Mouse (Mus musculus): ENCODE data around the gene Acox2. TPM values are rescaled to one million over a fixed set of nuclear protein-coding genes. Genes with fewer than 3 reads are reported as not detected.
"Not testable (repeated sequence)": the region's sequence is repeated elsewhere in the genome, so short reads cannot be mapped to it uniquely, and the experiment has no call there.

Acox2 gene
- total RNA-seq (2021): under 1 TPM in 1 of 2 experiments, not detected in 1; 0.37 TPM
- long read RNA-seq, experiment 1: 0 reads
- long read RNA-seq, experiment 2: 0 reads

DNA sequence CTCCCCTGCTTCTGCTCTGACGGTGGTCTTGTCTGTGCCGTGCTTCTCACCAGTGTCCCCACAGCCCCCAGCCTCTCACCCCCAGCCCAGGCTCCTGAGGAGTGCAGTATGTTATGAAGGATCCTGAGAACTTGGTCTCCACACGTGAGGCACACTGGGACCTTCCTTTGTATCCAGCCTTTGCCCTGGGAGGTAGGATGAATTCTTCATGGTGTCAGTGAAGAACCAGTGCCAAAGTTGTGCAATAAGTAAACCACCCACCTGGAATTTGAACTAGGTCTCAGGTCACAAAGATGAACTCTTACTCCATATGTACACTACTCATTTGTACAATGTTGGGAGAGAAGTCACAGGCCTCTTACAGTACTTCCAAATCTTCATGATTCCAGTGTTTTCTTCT, at the start of gene Acox2:
Gene Acox2, minus strand, starts transcription at position 188 of the 400 bp plus-strand sequence.
- intact Hi-C loops (cut with DNase I): no loop called here
- no peak for DNase-seq

DNA sequence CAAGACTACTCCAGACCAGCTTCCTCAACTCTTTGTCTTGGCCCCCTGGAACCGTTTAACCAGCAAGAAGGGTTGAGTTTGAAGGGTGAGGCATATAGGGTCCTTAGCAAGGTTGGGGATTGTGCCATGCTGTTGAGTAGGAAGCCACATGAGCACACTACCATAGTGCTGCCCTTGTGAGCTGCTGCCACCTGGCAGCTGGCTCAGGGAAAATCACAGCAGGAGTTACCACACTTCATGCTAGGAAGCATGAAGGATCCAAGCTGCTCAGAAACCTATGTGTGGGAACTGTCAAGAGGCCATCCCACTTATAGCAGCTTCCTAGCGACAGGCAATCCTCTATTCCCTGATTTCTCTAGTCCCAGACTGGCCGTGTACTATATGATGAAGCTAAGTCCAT, 49.5 kb upstream of the Acox2 start:
- DNase-seq: no peak
- intact Hi-C loops (cut with DNase I): no loop called here

DNA sequence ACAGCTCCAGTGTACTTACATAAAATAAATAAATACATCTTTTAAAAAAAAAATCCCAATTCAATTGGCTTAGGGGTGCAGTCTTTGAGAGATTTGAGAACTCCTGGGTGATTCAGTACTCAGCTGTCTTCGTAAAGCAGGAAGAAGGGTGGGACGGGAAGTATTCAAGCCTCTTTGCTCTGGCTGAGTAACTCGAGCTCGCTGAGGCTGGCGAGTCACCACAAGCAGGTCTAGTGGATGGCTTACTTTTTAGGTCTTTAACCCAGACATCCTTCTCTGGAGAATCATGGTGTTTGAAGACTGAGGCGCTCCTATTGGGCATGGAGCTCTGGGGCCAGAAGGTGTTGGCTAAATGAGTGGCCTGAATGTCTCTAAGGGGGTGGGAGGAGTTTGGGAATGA, 47.7 kb upstream of the Acox2 start:
- no peak for DNase-seq
- intact Hi-C loops (cut with DNase I): no loop called here

DNA sequence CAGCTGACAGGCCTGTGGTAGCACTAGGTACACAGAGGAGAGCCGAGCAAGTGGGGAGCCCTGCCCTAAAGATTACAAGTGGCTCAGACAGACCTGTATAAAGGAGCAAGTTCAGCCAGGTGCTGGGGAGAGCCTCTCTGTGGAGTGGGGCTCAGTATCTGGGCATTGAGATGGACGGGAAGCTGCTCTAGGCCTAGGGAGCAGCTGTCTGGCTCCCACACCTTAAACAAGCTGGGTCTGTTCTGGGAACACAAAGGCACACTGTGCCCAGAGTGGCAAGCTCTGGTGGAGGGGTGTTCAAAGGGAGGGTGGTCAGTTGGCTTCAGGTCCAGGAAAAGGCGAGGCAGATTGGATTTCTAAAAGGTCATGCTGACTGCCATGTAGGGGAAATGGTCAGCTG, 45.9 kb upstream of the Acox2 start:
- intact Hi-C loops (cut with DNase I): no loop called here
- DNase-seq: no peak

DNA sequence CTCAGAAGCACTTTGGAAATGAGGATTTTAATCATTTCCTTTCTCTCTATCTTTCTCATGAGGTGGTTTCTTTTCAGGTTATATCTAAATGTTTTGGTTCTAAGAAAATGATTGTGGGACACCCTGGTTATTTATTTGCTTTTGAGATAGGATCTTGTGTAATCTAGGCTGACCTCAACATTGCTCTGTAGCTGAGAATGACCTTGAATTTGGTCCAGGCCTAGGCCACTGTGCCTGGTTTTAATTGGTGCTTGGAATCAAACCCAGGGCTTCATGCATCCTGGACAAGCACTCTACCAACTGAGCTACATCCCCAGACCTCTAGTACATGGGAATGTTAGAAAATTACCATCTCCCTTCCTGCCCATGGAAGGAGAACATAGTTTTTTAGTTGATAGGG, 44.9 kb upstream of the Acox2 start:
- DNase-seq: no peak
- intact Hi-C loops (cut with DNase I): no loop called here

DNA sequence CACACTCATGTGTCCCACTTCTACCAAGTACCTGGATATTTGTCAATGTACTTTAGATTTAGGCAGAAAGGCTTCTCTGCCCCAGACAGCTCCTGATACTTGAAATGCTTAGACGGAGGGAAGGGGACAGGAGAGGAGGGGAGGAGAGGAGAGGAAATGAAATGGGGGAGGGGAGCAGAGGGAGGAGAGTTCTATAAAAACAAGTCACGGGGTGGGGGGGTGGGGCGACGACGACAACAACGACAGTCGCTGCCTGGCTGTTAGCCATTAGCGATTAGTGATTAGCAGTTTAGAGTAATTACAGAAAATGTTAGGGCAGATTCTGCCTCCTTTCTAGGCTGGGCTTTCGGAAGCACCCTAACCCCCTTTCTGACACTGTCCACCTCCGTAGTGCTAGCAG, 43.5 kb upstream of the Acox2 start:
- intact Hi-C loops (cut with DNase I): no loop called here
- no peak for DNase-seq

DNA sequence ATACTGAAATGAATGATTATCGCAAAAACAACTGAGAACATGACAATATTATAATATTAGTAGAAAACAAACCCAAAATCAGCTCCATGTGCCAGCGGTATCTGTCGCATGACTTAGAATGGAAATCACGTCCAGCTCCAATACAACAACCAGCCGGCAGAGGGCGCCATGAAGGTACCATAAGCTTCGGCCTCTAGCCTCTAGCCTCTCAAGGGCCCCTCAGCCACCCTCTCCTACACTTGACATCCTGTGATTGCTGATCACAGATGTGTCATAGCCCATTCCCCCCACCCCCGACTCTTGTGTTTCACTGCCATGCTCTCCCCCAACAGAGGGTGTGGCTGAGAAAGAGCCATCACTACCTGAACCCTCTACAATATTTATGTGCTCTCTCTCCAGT, 41.1 kb upstream of the Acox2 start:
- intact Hi-C loops (cut with DNase I): loop anchor here (2.0 kb wide), 1 partner anchor 45 kb away; no protein-coding TSS in a partner anchor
- peak; percentile 44 to 47 for DNase-seq

DNA sequence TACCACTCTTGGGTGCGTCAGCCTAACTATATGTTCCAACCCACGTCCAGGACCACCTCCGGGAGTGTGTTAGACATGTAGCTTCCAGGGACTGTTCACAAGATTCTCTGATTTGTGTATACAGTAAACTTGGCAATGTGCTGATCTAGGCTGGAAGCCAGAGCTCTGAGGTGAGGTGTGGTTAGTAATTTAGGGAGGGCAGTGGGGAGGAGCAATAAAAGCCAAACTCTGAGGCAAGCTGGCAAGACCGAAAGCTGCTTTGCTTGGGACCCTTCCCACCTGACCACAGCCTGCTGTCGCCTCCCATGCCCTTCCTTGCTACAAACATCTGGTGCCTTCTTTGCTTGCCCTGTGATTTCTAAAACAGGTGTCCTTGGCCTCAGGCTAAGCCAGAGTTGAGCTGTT, 38.7 kb upstream of the Acox2 start:
- no peak for DNase-seq
- intact Hi-C loops (cut with DNase I): no loop called here

DNA sequence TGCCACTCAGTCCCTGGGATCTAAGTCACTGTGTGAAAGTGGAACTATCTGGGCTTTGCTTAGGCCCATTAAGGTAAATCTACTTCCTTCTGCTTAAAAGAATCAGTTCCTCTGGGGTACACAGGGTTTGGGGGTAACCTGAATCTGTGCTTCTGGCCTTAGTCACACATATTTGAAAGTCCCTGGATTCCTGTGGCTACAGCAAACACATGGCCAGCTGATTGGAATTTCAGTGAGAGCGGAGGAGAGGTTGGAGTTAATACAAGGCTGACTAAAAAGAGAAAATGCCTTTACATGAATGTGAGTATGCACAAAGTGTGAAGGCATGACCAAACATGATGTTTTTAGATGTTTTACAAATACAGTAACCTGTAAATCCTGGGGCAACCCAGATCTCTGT, 35.1 kb upstream of the Acox2 start:
- no peak for DNase-seq
- intact Hi-C loops (cut with DNase I): no loop called here

DNA sequence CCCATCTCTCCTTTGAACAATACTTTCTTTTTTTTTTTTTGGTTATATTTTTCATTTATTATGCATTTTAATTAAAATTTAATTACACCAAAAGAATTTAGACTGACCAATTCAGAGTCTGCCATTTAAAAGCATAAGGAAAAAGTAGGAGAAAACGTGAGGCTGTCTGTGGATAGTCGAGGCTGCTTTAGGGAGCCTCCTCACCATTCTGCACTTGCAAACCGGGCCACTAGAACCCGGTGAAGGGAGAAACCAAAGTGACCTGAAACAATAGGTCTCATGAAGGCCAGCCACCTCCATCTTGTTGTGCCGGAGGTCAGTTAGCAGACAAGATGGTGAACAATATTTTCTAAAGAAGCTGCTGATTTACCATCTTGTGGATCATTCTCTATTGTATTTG, 27.4 kb upstream of the Acox2 start:
- intact Hi-C loops (cut with DNase I): not testable (repeated sequence)

DNA sequence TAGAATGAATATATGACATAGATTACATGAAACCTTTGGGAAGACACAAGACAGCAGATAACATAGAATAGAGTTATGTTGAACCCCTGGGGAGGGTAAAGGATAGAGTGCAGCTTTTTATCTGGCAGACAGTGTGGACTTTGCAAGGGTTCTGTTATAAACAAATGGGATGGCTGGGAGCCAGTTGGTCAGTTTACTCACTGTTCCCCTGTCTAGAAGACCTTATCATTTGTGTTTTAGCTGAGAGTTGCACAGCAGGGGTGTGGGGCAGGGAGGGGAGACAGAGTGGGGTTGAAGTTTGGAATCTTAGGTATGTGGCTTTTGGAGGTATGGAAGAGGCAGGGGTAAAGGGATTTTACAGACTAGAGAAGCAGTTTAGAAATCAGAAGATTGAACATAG, 24.6 kb upstream of the Acox2 start:
- intact Hi-C loops (cut with DNase I): no loop called here
- no peak for DNase-seq

More for the DNA sequence above, 27.4 kb upstream of the Acox2 start:
- DNase-seq: not testable (repeated sequence)

DNA sequence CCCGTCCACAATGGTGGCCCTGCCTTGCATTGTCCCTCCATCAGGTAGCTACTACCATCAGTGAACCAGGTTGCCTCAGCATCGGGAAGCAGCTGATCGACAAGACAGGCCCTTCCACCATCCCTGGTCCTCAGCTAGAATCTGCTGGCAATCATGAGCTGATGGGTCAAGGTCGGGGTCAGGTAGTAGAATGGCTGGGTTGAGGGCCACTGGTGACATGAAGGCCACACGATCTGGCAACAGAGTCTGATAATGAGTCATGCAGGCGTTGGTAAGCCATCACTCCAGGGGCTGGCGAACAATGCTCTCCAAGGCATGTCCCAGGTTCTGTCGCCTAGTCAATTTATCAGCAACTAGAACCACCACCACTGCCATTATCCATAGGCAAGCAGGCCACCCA, 12.1 kb upstream of the Acox2 start:
- intact Hi-C loops (cut with DNase I); DNase-seq: not testable (repeated sequence)

DNA sequence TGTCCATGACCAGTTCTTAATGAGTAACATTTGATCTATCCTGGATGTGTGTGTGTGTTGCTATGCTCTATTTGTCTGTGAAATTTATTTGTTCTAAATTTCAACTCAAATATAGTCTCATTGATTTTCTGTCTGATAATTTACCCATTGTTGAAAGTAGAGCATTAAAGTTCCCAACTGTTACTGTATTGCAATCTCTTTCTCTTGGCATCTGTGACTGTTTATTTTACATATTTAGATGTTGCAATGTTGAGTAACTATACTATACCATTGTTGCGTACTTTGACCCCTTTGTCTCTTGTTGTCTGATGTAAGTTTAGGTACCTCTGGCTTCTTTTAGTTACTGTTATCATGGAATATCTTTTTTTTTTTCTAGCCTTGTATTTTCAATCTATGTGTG, 5.2 kb upstream of the Acox2 start:
- intact Hi-C loops (cut with DNase I): no loop called here
- no peak for DNase-seq

DNA sequence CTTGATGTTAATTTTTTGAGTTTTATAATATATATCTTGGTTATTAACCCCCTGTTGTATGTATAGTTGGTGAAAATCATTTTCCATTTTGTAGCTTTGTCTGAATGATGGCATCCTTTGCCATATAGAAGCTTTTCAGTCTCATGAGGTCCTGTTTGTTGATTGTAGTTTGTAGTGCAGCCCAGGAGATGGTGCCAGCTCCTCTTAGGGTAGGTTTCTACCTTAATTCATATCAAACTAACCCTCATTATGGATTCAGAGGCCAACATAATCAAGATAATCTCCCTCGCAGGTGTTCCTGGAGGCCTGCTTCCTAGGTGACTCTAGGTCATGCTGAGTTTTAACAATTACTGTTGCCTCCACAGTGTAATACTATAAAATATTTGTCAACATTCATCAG, 3.1 kb upstream of the Acox2 start:
- intact Hi-C loops (cut with DNase I): no loop called here
- no peak for DNase-seq

DNA sequence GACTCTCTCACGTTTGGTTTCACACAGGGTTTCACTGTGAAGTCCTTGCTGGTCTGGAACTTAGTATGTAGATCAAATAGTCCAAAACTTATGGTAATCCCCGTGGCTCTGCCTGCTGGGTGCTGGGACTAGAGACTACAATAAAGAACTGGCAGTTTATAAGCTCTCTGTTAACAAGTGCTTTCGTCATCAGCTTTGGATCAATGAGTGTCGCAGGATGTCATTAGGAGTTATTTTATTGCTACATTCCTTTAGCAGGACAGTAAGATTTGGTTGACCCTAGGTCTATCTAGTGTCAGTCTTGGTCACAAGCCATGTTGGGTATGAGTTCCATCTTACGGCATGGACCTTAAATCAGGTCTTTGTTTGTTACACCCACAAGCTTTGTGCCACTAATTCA, 1.1 kb upstream of the Acox2 start:
- no peak for DNase-seq
- intact Hi-C loops (cut with DNase I): no loop called here

DNA sequence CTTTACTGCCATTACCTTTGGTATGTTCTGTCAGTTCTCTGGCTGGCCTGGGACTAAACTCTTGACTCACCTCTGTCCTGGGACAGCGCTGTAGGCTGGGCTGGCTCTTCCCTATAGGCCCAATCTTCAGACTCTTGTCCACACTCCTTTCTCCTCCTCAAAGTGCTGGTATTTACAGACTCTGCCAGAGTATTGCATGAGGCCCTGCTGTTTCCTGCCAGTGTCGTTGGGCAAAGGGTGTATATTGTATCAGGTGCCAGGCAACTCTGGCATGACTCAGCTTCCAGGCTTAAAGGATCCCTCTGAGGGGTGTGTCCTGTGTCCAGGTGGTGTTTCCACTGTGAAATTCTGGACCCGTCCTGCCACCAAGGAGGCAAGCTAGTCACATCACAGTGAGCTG, 401 bp downstream of the Acox2 start:
- intact Hi-C loops (cut with DNase I): no loop called here
- DNase-seq: no peak

DNA sequence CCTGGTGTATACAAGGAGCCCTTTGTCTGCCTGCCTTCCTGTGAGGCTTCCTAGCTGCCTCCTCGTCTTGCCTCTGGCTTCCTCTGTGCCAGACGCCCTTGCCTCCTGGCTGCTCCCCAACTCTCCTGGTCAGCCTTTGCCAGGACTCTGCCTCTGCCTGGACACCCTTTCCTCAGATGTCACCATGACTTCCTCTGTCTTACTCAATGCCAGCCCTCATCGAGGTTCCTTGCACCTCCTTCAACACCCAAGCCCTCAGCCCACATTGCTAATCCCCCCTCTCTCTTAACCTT, 872 bp downstream of the Acox2 start:
- intact Hi-C loops (cut with DNase I): no loop called here
- DNase-seq: no peak

DNA sequence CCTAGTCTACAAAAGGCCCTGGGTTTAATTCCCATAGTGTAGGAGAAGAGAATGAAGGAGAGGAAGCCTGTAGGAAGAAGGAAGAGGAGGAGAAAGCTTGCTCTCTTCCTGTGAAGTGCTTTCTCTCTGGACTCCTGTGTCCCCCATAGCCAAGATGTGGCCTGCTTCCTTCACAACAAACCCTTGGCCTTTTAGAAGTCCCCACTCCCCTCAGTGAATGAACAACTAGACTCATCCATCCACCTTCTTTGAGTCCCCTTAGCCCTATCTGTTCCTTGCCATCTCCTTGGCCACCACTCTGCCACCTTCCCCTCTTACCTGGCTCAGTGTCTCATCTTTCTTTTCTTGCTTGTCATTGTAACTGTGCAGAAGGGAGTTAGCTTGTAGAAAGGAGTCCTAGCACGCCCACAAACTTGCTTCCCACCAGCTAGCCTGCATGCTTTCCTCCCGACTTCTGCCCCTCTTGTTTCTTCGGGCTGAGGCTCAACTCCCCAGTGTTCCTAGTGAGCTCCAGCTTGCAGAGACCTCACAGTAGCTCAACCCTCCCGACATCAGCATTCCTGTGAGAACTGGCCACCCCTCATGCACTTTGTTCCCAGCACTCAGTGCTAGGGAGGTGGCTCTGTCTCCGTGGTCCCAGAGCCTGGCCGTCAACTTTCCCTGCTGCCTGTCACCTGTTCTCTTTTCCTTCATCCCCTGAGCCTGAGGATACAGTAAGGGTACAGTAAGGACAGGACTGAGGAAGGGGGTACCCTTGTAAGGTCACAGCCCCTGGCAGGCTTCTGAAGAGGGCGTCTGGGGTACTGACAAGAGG, 1.4 kb downstream of the Acox2 start:
- DNase-seq: no peak
- intact Hi-C loops (cut with DNase I): no loop called here

DNA sequence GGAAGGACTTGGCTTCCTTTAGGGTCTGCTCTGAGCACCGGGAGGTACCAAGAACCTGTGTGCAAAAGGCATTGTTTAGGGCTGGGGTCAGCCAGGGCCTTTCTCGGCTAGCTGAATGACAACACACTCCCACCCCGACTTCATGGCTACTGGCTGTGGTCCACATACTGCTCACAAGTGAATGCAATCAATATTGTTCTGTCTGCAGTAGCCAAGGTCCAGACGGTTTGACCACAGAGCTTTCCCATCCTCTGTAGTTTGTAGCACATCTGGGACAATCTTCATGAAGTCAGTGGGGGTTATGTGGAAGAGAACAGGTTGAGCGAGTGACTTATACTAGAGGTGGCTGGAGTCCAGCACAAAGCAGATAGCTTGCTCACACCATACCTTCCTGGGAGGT, 2.3 kb downstream of the Acox2 start:
- DNase-seq: no peak
- intact Hi-C loops (cut with DNase I): no loop called here

DNA sequence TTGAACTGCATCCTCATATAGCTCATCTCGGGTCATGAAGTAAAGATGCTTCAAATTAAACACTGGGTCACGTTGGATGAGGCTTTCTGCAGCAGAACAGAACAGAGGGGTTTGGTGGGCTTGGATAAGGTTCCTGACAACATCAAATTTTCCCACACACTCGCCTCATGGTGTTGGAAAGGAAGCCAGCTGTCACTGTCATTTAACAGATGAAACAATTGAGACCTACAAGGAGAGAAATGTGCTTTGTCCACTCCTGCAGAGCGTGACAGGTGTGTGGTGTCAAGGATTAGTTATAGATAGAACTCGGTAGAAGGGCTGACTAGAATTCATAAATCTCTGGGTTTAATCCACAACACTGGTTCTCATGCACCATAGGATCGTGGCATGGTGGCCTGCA, 3.1 kb downstream of the Acox2 start:
- no peak for DNase-seq
- intact Hi-C loops (cut with DNase I): no loop called here

DNA sequence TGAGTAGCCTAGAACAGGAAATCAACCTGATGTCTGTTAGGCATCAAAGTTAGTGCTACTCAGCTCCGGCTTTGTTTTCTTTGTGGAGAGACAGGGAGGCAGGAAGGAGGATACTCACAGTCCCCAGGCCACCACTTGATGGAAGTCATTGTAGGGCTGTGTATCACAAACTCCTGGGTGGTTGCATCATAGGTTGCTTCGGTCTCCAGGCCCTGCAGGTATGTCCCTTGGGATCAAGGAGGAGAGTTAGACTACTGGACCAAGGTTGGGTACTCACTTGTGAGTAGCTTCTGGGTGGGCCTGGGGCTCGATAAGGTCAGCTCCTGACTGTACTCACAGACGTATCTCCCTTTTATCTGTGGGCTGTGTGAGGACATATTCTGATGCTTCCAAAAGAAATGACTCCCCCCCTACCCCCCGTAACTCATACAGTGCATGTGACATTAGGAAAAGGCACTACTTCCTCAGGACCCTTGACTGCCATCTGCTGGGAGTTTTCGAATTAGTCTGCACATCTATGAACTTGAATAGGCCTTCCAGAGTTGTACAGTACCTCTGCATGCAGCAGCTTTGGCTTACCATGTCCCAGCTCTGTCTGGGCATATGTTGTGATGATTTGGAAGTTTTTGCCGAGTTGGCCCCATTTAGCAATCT, 4.0 kb downstream of the Acox2 start:
- intact Hi-C loops (cut with DNase I): no loop called here
- DNase-seq: peak in 1 of 2 experiments; percentile 29

DNA sequence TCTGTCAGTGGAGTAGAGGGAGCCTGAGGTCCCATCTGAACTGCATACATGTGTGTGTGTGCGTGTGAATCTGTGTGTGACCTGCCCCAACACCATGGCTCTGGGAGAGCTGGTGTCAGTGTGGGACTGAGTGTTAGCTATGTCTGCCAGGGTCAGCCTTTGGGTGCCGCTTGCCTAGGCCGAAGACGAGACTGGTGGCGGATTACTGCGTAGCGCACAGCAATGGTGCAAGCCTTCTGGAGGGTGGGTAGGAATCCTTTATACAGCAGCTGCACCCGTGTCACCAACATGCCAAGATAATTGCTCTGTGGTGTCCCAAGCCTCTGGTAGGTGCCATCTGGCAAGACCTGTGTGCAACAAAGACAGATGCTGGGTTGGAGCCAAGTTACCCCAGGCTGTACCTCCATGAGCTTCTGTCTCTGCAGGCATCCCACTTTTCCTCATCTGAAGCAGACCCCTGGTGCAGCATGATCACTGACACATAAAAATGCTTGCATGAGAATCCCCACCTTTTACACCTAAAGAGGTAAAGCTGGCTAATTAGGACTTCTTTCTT, 7.7 kb downstream of the Acox2 start:
- intact Hi-C loops (cut with DNase I): no loop called here
- no peak for DNase-seq

Measured in gastrocnemius, postnatal 36 days (tissue).